Mouse (Mus musculus): Measurements from ENCODE around the gene Polrmt. TPM values are rescaled to one million over a fixed set of nuclear protein-coding genes. Genes with fewer than 3 reads are reported as not detected.
"Not testable (repeated sequence)": the region's sequence is repeated elsewhere in the genome, so short reads cannot be mapped to it uniquely, and the experiment has no call there.

The Polrmt gene
- total RNA-seq, 2 experiments from 2014 or later, result 45.1 to 51.6 TPM

DNA sequence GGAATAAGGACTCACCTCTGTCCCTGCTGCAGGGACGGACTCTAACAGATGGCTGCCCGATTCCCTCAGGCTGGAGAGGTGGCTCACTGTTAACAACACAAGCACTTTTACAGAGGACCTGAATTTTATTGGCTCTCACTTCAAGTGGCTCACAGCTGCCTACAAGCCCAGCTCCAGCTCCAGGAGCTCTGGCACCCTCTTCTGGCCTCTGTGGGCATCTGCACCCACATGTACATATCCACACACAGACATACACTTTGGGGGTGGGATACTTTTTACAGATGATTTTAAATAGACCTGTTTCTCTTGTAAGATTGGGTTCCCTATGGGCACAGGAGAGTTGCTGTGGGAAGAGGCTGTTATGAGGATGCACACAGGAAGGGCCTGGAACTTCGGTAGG is 25.9 kb upstream of the Polrmt start:
- intact Hi-C loops (cut with DNase I), result no loop called here
- TF ChIP-seq CTCF (IDR thresholded peaks at IDR 0.05), result peak; percentile 9; the same call in 1 of the 2 replicates
- H3K27ac ChIP-seq, result no peak overlapping the region
- no peak overlapping the region for H3K4me3 ChIP-seq
- DNase-seq (ENCODE audit: extremely low spot score in 1 of 2, low spot score in 2 of 2), result no peak

- no peak overlapping the region for H3K27ac ChIP-seq
- H3K4me3 ChIP-seq, result no peak overlapping the region
- no peak for TF ChIP-seq CTCF (IDR thresholded peaks at IDR 0.05)
- intact Hi-C loops (cut with DNase I), result no loop called here
- DNase-seq (ENCODE audit: extremely low spot score in 1 of 2, low spot score in 2 of 2), result no peak
Observed at GRCm38 (mm10) chr10:79769329-79769728, 22.9 kb upstream of the Polrmt start.

DNA sequence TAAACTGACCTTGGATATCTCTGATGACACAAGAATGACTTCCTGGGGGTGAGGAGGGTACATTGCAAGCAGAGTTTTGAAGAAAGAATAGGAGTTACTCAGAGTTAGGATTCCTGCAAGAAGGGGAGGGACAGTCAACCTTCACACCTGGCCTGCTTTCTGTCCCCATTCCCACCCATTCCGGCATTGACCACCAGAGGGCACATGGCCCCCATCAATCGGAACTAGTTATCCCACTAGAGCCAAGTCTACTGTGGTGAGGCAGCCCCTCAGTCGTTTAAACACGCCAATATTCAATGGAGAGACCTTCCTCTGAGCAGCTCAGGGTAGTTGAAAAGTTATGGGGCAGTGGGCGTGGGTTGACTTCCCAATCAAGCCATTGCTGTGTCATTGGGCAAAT is 22.0 kb upstream of the Polrmt start:
- Histone ChIP-seq H3K27ac (peak overlapping the region; percentile 84), H3K4me3 (peak overlapping the region; percentile 96)
- TF ChIP-seq CTCF (IDR thresholded peaks at IDR 0.05), result peak; percentile 81
- intact Hi-C loops (cut with DNase I), result loop anchor here (1.0 kb wide), 1 partner anchor 44 kb away; no protein-coding TSS in a partner anchor
- DNase-seq (ENCODE audit: extremely low spot score in 1 of 2, low spot score in 2 of 2), result peak; percentile 71 to 77

- intact Hi-C loops (cut with DNase I), result loop anchor here (1.0 to 2.0 kb wide), 3 partner anchors 13 to 63 kb away; partner anchors contain the start of gene Bsg
- DNase-seq (ENCODE audit: extremely low spot score in 1 of 2, low spot score in 2 of 2), result peak; percentile 94 to 95
- Histone ChIP-seq H3K27ac (peak overlapping the region; percentile 97), H3K4me3 (peak overlapping the region; percentile 96)
- TF ChIP-seq CTCF (IDR thresholded peaks at IDR 0.05), result no peak
Observed at GRCm38 (mm10) chr10:79767372-79768244, 21.2 kb upstream of the Polrmt start.

- peak; percentile 98 to 100 for DNase-seq (ENCODE audit: extremely low spot score in 1 of 2, low spot score in 2 of 2)
- TF ChIP-seq CTCF (IDR thresholded peaks at IDR 0.05), result no peak
- peak within 1 kb of the TSS; percentile 97 for H3K27ac ChIP-seq
- H3K4me3 ChIP-seq, result peak within 1 kb of the TSS; percentile 96
- intact Hi-C loops (cut with DNase I), result loop anchor here (1.0 to 2.0 kb wide), 2 partner anchors 14 to 62 kb away; partner anchors contain the start of gene Bsg
Observed at GRCm38 (mm10) chr10:79766508-79767325, 20.3 kb upstream of the Polrmt start, which contains the start of gene Rnf126. Gene Rnf126, minus strand, starts transcription at chr10:79766952.

DNA sequence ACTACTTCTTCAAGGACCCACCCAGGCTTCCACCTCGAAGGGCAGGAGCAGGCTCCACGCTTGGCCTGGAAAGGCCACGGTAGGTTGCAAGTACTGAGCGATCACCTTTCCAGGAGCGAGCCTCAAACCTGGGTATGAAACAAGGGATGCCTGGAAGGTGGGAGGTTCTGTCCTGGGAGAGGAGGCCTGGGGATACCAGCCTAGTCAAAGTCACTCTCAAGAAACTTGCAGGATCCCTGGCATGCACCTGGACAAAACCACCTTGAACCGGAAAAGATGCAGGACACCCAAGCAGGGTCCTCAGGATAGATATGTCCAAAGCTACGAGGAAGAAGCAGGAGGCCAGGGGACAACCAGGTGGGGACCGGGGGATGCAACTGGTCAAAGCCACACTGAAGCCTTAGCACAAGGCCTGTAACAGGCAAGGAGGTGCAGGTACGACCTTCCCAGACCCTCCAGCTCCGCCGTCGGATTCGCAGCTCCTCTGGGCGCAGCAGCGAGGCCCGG is 19.7 kb upstream of the Polrmt start:
- intact Hi-C loops (cut with DNase I), result loop anchor here (2.0 kb wide), 1 partner anchor 61 kb away; the partner anchor contains the start of gene Bsg
- no peak for TF ChIP-seq CTCF (IDR thresholded peaks at IDR 0.05)
- DNase-seq (ENCODE audit: extremely low spot score in 1 of 2, low spot score in 2 of 2), result no peak
- H3K27ac ChIP-seq, result peak overlapping the region; percentile 95
- H3K4me3 ChIP-seq, result peak overlapping the region; percentile 96

- no peak for TF ChIP-seq CTCF (IDR thresholded peaks at IDR 0.05)
- DNase-seq (ENCODE audit: extremely low spot score in 1 of 2, low spot score in 2 of 2), result no peak
- intact Hi-C loops (cut with DNase I), result no loop called here
- H3K4me3 ChIP-seq, result peak overlapping the region; percentile 96
- H3K27ac ChIP-seq, result no peak overlapping the region
Observed at GRCm38 (mm10) chr10:79765228-79765745, 18.9 kb upstream of the Polrmt start.

- Histone ChIP-seq H3K27ac (no peak overlapping the region), H3K4me3 (peak overlapping the region; percentile 16; the same call in 1 of the 2 replicates)
- intact Hi-C loops (cut with DNase I), result no loop called here
- TF ChIP-seq CTCF (IDR thresholded peaks at IDR 0.05), result no peak
- DNase-seq (ENCODE audit: extremely low spot score in 1 of 2, low spot score in 2 of 2), result no peak
Observed at GRCm38 (mm10) chr10:79764234-79764633, 17.9 kb upstream of the Polrmt start.

- DNase-seq (ENCODE audit: extremely low spot score in 1 of 2, low spot score in 2 of 2), result no peak
- H3K27ac ChIP-seq, result no peak overlapping the region
- TF ChIP-seq CTCF (IDR thresholded peaks at IDR 0.05), result no peak
- H3K4me3 ChIP-seq, result no peak overlapping the region
- intact Hi-C loops (cut with DNase I), result no loop called here
Observed at GRCm38 (mm10) chr10:79762875-79763274, 16.5 kb upstream of the Polrmt start.

GRCm38 (mm10) chr10:79760603-79761143 is 14.3 kb upstream of the Polrmt start:
- intact Hi-C loops (cut with DNase I), result no loop called here
- Histone ChIP-seq H3K27ac (no peak overlapping the region), H3K4me3 (no peak overlapping the region)
- no peak for DNase-seq (ENCODE audit: extremely low spot score in 1 of 2, low spot score in 2 of 2)
- TF ChIP-seq CTCF (IDR thresholded peaks at IDR 0.05), result no peak

GRCm38 (mm10) chr10:79759675-79760074 is 13.3 kb upstream of the Polrmt start:
- H3K4me3 ChIP-seq; H3K27ac ChIP-seq; DNase-seq (ENCODE audit: extremely low spot score in 1 of 2, low spot score in 2 of 2); intact Hi-C loops (cut with DNase I): not testable (repeated sequence)

Measured in left cerebral cortex, adult 2 months (tissue).